Mouse (Mus musculus) cortical plate, adult 2 months (tissue): ENCODE results near the gene Pabpn1.

Experiments
- CTCF ChIP-seq: fragments of 200-500 bp; IDR thresholded peaks from 2 replicates; pipeline ENCODE4 v1.5.1; 2011; ENCODE audit warnings: mild to moderate bottlenecking, control low read depth, low read length; ENCODE audit not compliant: insufficient read depth; ENCODE audit errors: extremely low read depth
- POLR2A ChIP-seq: fragments of 200-500 bp; IDR thresholded peaks from 2 replicates; pipeline ENCODE4 v1.6.1; 2011; ENCODE audit warnings: mild to moderate bottlenecking, low read length, control low read depth; ENCODE audit not compliant: insufficient read depth; ENCODE audit errors: extremely low read depth

- TF ChIP-seq CTCF = no peak
- no peak for TF ChIP-seq POLR2A
These were observed 27.9 kb downstream of the Pabpn1 start for GRCm38 (mm10) chr14:54920076-54920685.
